Mouse (Mus musculus) lung, embryonic 16.5 days (tissue): ENCODE data around the gene Eif4a1. TPM values are rescaled to one million over a fixed set of nuclear protein-coding genes. Genes with fewer than 3 reads are reported as not detected.
A peak's percentile ranks its signal among the peaks of the same experiment; 100 is the strongest.

ENCODE experiments used
- ATAC-seq: fragments of 200-750 bp; cut with Nextera tagmentation; 2 replicates; pipeline ENCODE4 v1.8.0; 2017; ENCODE audit warnings: low read depth, mild to moderate bottlenecking, moderate library complexity
- H3K27ac ChIP-seq: fragments of 300-500 bp; sonication (generic); 2 replicates; pipeline ENCODE4 v1.5.1; 2014; ENCODE audit warnings: mild to moderate bottlenecking, control low read depth, low read length
- H3K27me3 ChIP-seq: fragments of 300-500 bp; sonication (generic); 2 replicates; pipeline ENCODE4 v1.6.1; 2014; ENCODE audit warnings: low read depth, low read length, mixed read lengths; ENCODE audit not compliant: control insufficient read depth, insufficient read depth
- H3K36me3 ChIP-seq: fragments of 300-500 bp; sonication (generic); 2 replicates; pipeline ENCODE4 v1.6.1; 2014; ENCODE audit warnings: low read length; ENCODE audit not compliant: control insufficient read depth, insufficient read depth
- H3K4me1 ChIP-seq: fragments of 300-500 bp; sonication (generic); replicated peaks from 2 replicates; pipeline ENCODE4 v1.6.1; 2014; ENCODE audit warnings: low read length, mixed read lengths; ENCODE audit not compliant: control insufficient read depth, insufficient read depth
- H3K4me2 ChIP-seq: fragments of 300-500 bp; sonication (generic); 2 replicates; pipeline ENCODE4 v1.6.1; 2014; ENCODE audit warnings: low read depth, low read length, control low read depth
- H3K4me3 ChIP-seq: fragments of 300-500 bp; sonication (generic); 2 replicates; pipeline ENCODE4 v1.5.1; 2014; ENCODE audit warnings: mild to moderate bottlenecking, low read length, control low read depth
- H3K9ac ChIP-seq: fragments of 300-500 bp; sonication (generic); 2 replicates; pipeline ENCODE4 v1.6.1; 2014; ENCODE audit warnings: low read length, control low read depth
- H3K9me3 ChIP-seq: fragments of 300-500 bp; sonication (generic); 2 replicates; pipeline ENCODE4 v1.6.1; 2016; ENCODE audit warnings: low read length; ENCODE audit not compliant: control insufficient read depth
- WGBS: fragments of 180-500 bp; shearing (Covaris S2); extraction: QIAGEN DNeasy Blood & Tissue Kit; methylation state at CpG from one replicate; pipeline ENCODE4 v1.1.7; 2014; 5-methylcytosine and 5-hydroxymethylcytosine counted together
- polyA plus RNA-seq: library from polyadenylated mRNA; unstranded; fragments of >200 nt; fragmentation: Nextera tagmentation; extraction: Ambion mirVana; gene quantifications from 2 replicates; pipeline ENCODE4 v1.2.1, GENCODE M21; 2015

The Eif4a1 gene
- polyA plus RNA-seq, 1 experiment from 2014 or later: 624 TPM

GRCm38 (mm10) chr11:69665961-69666664 lies 6.1 kb downstream of the Eif4a1 start, which contains the start of gene Cd68:
Cd68 (minus strand) TSS chr11:69666153.
- Histone ChIP-seq H3K27ac (no peak within 1 kb of the TSS), H3K9me3 (no peaks in the 10 kb centered on the region), H3K4me1 (peaks cover 28% of the 10 kb centered on the region), H3K27me3 (no peaks in the 10 kb centered on the region), H3K9ac (peak within 1 kb of the TSS; percentile 9; the same call in 1 of the 2 replicates), H3K4me3 (no peak within 1 kb of the TSS), H3K36me3 (peaks cover 53% of the 10 kb centered on the region), H3K4me2 (no peak within 1 kb of the TSS)
- 27% methylated on average over 7 of the region's 7 CpGs for WGBS
- ATAC-seq: no peak

GRCm38 (mm10) chr11:69665457-69665960 lies 6.7 kb downstream of the Eif4a1 start:
- Histone ChIP-seq H3K4me2 (no peak overlapping the region), H3K4me1 (peaks cover 28% of the 10 kb centered on the region), H3K36me3 (peaks cover 49% of the 10 kb centered on the region), H3K9ac (no peak overlapping the region), H3K9me3 (no peaks in the 10 kb centered on the region), H3K4me3 (no peak overlapping the region), H3K27me3 (no peaks in the 10 kb centered on the region), H3K27ac (no peak overlapping the region)
- 57% methylated on average over 9 of the region's 9 CpGs for WGBS
- ATAC-seq: no peak

- Histone ChIP-seq H3K9ac (peak overlapping the region; percentile 9; the same call in 1 of the 2 replicates), H3K4me1 (peaks cover 22% of the 10 kb centered on the region), H3K4me3 (no peak overlapping the region), H3K27ac (no peak overlapping the region), H3K9me3 (no peaks in the 10 kb centered on the region), H3K36me3 (peaks cover 45% of the 10 kb centered on the region), H3K4me2 (no peak overlapping the region), H3K27me3 (no peaks in the 10 kb centered on the region)
- WGBS: 87% methylated on average over 7 of the region's 7 CpGs
- ATAC-seq: no peak
Measured at GRCm38 (mm10) chr11:69664841-69665240, 7.4 kb downstream of the Eif4a1 start.

DNA sequence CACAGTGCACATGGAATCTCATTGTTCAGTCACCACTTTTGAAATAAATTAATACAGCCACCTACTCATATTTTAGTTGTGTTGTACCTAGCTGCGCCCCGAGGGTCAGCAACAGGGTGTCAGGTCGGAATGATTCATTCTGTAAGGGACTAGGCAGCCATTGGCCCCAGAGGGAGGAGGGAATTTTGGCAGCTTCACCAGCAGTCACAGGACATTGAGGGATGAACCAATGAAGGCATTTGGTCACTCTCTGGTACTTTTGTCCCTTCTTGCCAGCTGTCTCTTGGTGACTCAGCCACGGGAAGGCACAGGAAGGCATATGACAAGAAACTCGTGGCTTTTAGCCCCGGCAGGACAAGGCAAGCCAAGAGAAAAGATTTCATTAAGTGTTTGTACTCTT lies 8.4 kb downstream of the Eif4a1 start:
- no peaks in the 10 kb centered on the region for H3K9me3 ChIP-seq
- H3K27ac ChIP-seq: peak overlapping the region; percentile 97; the same call in 1 of the 2 replicates
- H3K4me1 ChIP-seq: peaks cover 13% of the 10 kb centered on the region
- H3K4me3 ChIP-seq: no peak overlapping the region
- WGBS: 76% methylated on average over 6 of the region's 6 CpGs
- ATAC-seq: no peak
- H3K9ac ChIP-seq: no peak overlapping the region
- no peak overlapping the region for H3K4me2 ChIP-seq
- no peaks in the 10 kb centered on the region for H3K27me3 ChIP-seq
- H3K36me3 ChIP-seq: peaks cover 36% of the 10 kb centered on the region

DNA sequence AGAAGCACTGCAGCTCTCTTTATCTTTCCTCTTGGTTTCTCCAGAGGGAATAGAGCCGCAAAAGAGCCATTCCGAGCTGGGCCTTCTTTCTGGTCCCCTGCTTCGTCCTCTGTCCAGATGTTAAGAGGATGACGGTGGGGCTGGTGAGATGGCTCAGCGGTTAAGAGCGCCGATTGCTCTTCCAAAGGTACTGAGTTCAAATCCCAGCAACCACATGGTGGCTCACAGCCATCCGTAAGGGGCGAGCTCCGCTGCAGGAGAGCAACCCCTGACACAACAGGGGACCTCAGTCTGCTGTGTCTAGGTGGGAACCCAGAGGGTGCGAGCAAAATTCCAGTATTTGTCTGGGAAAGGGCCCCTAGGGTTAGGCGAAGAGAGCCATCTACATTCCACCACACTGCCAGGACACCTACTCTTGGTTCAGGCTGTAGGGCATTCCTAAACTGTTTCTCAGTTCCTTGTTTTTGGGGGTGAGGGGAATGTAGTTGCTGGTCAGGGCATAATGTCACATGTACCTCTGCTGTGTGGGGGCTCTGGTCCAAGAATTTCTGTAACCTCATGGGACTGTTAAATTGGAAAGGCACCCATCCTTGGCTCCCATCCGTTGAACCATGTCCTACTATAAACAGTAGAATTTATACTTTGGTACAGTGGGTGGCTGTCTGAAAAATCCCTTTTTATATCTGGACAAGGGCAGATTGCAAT lies 9.1 kb downstream of the Eif4a1 start:
- peak overlapping the region; percentile 69 for H3K4me3 ChIP-seq
- H3K9ac ChIP-seq: peak overlapping the region; percentile 76
- H3K27me3 ChIP-seq: no peaks in the 10 kb centered on the region
- ATAC-seq: no peak
- no peaks in the 10 kb centered on the region for H3K9me3 ChIP-seq
- peaks cover 33% of the 10 kb centered on the region for H3K36me3 ChIP-seq
- H3K27ac ChIP-seq: peak overlapping the region; percentile 97
- H3K4me2 ChIP-seq: peak overlapping the region; percentile 58
- WGBS: 60% methylated on average over 13 of the region's 13 CpGs
- peaks cover 13% of the 10 kb centered on the region for H3K4me1 ChIP-seq

DNA sequence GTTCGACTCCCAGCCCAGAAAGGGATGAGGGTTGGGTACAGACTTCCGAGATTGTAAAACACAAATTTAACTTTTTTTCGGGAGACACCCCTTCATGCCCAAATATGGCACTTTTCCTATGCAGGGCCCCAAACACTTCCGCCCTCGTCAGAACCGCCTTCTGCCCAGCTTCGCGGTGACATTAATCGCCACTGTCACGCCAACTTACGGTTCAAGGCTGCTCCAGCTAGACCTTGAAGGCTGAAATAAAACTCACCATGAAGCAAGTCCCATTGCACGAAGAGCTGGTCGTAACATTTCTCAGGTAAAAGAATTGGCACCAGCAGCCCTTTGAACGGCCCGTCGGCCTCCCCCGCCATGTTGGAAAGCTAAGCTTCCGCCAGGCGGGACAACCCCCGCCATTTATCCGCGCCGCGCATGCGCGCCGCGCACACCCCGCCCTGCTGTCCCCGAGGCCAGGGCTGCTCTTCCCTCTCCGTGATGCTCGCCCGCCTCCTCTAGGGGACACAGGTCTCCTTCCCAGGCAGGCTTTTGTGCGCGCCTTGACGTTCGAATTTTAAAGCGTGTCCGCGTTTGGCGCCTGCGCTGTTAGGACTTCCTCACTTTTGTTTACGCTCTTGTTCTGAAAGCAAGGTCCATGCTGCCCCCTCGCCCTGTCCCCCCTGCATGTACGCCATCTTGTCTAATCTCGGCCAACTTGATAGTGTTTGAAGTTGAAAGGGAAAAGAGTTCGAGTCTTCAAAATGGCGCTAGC lies 9.8 kb downstream of the Eif4a1 start, which contains the start of gene Mpdu1:
TSS of gene Mpdu1 (minus strand) at position 430 of the 754 bp plus-strand sequence.
- Histone ChIP-seq H3K36me3 (peaks cover 26% of the 10 kb centered on the region), H3K27ac (peak within 1 kb of the TSS; percentile 97), H3K4me1 (peaks cover 13% of the 10 kb centered on the region), H3K27me3 (no peaks in the 10 kb centered on the region), H3K4me3 (peak within 1 kb of the TSS; percentile 69), H3K4me2 (peak within 1 kb of the TSS; percentile 58), H3K9me3 (no peaks in the 10 kb centered on the region), H3K9ac (peak within 1 kb of the TSS; percentile 76)
- ATAC-seq: peak; percentile 97
- WGBS: under 1% methylated on average over 48 of the region's 48 CpGs

DNA sequence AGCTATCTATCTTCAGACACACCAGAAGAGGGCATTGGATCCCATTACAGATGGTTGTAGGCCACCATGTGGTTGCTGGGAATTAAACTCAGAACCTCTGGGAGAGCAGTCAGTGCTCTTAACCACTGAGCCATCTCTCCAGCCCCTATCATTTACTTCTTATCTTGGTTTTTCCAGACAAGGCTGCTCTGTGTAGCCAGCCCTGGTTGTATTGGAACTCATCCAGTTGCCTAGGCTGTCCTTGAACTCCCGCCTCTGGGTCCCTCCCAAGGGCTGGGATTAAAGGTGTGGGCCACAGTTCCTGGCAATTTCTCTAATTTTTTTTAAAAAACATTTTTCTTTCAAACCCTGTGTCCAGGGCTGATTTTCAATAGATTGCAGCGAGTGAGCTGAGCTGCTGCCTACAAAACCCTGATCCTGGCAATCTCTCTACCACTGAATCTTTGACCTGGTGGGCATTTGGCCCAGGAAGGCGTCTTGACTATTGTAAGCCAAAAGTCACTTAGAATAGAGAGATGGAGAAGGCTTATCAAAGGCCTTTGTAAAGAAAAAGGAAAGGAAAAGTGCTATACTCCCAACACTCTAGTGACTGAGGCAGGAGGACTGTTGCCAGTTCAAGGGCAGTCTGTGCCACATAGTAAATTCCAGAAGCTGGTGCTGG lies 10.9 kb downstream of the Eif4a1 start:
- Histone ChIP-seq H3K4me1 (peaks cover 13% of the 10 kb centered on the region), H3K27ac (peak overlapping the region; percentile 97), H3K27me3 (no peaks in the 10 kb centered on the region), H3K4me3 (peak overlapping the region; percentile 69), H3K4me2 (peak overlapping the region; percentile 58), H3K9ac (peak overlapping the region; percentile 76), H3K36me3 (peaks cover 25% of the 10 kb centered on the region), H3K9me3 (no peaks in the 10 kb centered on the region)
- 60% methylated on average over 3 of the region's 3 CpGs for WGBS
- ATAC-seq: no peak

DNA sequence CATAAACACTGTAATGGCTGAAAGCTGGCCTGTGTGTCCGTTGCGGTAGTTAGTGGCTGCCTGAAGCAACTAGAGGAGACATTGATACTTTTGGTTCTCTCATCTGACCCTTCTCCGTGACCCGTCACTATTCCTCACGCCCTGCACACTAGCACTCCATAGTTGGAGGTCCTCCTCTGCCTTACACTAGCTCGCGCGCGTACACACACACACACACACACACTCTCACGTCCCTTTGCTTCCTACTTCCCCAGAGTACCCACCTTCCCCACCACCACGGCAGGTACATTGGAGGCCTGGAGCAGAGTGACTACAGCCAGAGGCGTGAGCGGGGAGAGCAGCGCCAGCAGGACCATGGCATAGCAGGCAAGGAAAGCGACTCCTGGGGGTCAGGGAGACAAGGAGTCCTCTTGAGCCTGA lies 14.8 kb downstream of the Eif4a1 start:
- H3K27me3 ChIP-seq: no peaks in the 10 kb centered on the region
- peaks cover 19% of the 10 kb centered on the region for H3K4me1 ChIP-seq
- peaks cover 21% of the 10 kb centered on the region for H3K36me3 ChIP-seq
- WGBS: 80% methylated on average over 15 of the region's 15 CpGs
- H3K4me2 ChIP-seq: no peak overlapping the region
- H3K9me3 ChIP-seq: no peaks in the 10 kb centered on the region
- H3K4me3 ChIP-seq: no peak overlapping the region
- no peak overlapping the region for H3K9ac ChIP-seq
- no peak for ATAC-seq
- no peak overlapping the region for H3K27ac ChIP-seq
